Mouse (Mus musculus) cerebellum, adult 11 months (tissue): ENCODE results near the gene 2510009E07Rik.

Experiments
- DNase-seq: peaks from one replicate; pipeline ENCODE4 v3.0.0; 2022

2510009E07Rik gene

GRCm38 (mm10) chr16:21630614-21631013 lies 63.9 kb downstream of the 2510009E07Rik start:
- DNase-seq: no peak

DNA sequence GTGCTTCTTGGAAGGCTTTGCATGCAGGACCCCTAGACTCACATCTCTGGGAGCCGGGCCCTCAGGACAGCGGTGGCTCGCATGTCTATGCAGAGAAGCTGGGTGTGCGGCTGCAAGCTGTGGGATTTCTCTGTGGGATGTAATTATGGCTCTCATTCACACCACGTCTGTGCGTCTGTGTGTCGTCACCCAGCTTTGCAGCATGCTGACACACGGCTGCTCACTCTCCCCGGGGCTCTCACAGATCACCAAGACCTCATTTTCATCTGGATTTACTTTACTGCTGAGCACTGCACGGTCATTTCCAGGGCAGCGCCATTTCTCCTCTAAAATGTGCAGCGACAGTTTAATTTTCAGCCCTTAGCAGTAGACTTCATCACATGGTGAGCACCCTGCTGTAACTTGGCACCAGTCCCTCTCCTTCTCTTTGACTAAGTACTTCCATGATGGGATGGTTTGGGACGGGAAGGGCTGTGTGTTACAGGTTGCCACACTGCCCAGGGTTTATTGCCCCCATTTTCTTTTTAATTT lies 66.3 kb downstream of the 2510009E07Rik start:
- DNase-seq: no peak

DNA sequence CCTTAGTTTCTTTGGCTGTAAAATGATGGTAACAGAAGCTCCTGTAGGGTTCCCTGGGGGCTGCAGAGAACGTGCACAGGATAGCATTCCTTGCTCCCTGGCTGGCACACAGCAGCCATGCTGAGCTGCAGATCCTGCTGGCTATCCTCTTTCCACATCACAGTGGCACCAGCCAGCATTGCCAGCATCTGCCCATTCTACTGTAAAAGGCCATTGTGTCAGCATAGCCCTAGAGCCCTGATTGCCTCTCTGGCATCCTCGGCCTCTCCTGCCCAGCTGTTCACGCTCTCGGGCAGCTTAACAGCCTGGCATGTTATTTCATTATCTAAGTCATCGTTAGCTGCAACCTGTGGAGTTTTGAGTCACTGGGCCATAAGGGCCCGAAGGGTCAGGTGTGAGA lies 67.2 kb downstream of the 2510009E07Rik start:
- no peak for DNase-seq

DNA sequence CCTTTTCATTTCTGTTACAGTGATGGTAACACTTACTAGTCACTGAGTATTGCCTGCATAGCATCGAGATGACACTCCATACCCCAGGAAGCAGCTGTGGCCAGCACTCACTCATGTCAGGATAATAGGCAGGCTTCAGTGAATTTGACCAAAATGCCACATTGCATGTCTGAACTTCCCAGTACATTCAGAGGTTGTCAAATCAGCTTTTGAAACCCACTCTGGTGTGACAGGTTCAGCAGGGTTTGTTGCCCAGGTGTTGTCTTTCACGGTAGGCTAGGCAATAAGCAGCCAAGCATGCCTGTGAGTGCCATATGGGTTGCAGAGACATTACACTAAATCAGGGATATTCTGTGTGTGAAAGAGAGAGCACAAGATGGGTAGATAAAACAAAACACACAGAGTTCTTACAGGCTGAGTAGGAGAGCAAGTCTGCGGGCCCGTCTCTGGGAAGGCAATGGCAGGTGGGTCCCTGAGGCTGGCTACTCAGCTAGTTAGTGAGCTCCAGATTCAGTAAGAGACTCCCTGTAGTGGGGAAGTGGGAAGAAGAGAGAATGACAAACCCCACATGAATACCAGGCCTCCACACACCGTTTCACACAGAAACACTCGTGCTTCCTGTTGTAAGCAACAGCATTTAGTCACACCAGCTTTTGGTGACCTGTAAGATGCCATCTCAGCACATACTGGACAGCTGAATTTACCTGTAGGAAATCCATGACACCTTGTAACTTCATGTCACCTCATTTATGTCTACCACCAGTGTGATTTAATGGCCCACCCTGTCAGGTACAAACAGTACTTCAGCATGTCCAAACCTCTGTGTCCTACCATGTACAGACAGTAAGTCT lies 68.5 kb downstream of the 2510009E07Rik start:
- DNase-seq: no peak

DNA sequence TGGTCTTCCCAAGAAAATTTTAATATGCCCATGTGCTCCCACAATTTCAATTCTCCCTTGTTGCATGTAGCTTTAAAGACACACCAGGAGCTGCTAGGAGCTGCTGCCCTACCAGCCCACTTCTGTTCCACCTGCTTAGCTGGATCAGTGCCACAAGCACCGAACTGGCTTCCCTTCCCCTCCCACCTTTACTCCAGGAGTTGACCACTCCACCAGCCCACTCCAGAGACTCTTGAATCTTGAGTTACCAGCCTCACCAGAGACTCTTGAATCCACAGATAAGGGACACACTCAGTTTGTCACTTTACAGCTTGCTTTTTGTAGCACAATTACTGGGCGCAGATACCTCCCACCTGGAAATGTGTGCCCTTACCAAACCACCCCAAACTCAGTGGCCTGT lies 73.8 kb downstream of the 2510009E07Rik start:
- no peak for DNase-seq

- DNase-seq: no peak
These were observed 78.7 kb downstream of the 2510009E07Rik start for GRCm38 (mm10) chr16:21615802-21616201.

GRCm38 (mm10) chr16:21610473-21610872 lies 84.0 kb downstream of the 2510009E07Rik start:
- DNase-seq: no peak

DNA sequence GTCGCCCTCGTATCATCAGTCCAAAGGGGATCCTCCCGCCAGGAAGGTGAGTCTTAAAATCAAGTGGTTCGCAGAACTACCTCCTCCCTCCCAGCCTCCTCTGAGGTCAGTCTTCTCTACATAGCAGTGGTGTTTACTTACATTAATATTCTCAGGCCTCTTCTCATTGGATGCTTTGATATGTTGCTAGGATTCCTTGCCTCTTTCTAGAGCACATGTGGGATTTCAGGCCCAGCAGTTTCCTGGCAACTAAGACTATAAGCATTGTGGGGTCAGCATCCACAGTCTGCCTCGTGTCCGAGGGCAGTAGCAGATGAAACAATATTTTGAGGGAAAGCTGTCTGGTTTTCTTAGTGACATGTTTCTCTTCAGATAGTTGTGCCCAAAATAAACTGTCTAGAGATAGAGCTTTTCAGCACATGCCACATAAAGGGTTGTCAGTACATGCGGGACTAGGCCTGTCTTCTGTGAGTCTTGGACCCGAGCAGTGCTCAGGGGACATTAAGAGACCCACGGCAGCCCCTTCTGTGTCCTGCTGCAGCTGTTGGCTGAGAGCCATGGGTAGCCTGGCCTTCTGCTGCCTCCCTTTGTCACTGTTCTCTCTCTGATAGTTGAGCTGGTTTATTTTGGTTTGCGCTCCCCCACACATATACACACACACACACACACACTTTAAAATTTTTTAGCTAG lies 86.1 kb downstream of the 2510009E07Rik start:
- no peak for DNase-seq

DNA sequence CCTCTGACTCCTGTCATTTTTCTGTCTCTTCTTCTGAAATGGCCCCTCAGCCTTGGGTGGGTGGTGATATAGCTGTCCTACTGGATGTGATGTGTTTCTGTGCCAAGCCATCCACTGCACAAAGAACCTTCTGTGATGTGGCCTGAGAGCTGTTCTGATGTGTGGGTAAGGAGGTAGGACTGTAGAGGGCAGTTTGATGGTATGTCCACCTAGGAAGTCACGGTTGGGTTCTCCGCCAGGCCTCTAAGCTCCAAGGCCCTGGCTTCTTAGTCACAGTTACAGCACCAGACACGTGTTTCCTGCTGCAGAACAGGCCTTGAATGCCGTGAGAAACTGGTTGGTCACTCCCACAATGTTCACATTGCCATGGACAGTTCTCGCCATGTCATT lies 86.8 kb downstream of the 2510009E07Rik start:
- no peak for DNase-seq

DNA sequence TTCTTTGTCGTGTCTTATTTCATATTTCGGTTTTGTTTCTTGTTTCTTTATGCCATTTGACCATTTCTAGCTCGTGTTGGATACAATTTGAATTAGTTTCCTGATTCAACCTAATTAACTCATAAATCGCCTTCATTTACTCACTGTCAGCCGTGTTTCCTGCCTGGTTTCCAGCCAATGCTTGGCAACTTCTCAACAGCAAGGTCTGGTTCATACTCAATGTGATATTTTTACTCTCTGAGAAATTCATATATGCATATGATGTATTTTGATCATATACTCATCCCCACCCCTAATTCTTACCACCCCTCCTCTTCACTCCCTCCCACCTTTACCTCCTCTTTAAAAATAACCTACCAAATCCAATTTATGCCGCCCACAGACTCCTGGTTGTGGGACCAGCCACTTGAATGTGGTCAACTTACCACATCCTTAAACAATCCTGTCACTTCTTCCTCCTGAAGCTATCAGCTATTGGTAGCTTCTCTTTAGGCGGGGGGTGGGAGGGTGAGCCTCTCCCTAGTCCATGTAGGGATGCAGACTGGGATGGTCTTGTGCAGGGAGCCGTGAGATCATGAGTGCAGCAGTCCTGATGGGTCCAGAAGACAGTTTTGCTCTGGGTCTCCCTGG lies 87.3 kb downstream of the 2510009E07Rik start:
- DNase-seq: no peak

GRCm38 (mm10) chr16:21606249-21607020 lies 88.0 kb downstream of the 2510009E07Rik start:
- no peak for DNase-seq

DNA sequence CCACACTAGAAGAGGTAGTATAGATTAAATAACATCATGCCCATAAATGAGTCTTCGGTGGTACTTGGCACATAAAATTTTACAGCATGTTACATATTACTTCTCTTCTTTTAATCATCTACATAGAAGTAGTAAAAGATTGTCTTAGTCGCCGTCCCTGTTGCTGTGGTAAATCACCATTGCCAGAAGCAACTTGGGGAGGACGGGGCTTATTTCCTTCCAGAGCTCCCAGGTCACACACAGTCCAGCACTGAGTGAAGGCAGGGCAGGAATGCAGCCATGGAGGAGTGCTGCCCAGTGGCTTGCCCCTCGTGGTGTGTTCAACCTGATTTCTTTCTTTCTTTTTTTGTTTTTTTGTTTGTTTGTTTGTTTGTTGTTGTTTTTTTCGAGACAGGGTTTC lies 90.1 kb downstream of the 2510009E07Rik start:
- DNase-seq: no peak
